Mouse (Mus musculus): ENCODE results near the gene Gab1.

Gene Gab1

DNA sequence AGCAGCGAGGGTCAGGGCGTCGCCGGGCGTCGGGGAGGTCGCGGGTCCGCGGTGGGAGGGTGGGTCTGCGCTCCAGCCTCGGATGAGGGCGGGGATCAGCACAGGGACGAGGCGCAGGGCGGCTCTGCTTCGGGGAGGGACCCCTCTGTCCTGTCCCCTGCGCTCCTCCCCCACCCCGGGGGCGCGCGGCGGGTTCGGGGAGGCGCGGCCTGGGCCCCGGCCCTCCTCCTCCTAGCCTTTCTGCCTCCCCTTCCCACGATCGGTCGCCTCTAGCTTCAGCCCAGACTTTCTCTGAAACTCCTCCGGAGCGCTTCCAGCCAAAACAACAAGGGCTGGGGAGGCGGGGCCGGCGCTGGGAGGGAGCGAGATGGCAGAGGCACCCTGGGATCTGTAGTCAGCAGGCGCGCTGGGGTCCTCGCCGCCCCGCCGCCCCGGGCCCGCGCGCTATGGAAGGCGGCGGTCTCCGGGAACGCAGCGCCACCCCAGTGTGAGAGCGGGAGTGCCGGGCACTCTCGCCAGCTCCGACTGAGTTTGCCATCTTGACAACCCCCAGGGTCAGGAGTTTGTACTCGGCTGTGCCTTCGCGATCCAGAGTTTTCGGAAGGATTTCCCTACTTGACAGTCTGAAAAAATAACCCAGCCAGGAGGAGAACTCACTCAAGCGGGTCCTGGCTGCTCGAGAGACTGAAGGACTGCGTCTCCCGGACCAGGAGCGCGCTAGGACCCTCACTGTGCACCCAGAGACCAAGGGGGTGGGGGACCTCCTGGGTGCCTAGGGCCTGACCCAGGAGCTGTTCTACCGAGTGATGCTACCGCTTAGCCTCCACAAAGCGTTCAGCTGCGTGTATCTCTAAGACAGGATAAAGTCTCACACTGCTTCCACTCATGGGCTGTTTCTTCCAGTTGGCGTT is at the start of gene Gab1:
Gene Gab1 (minus strand): TSS at position 324 of the 911 bp plus-strand sequence.
- DNase-seq (ENCODE audit: low read depth): no peak

GRCm38 (mm10) chr8:80928770-80929169 is 48.5 kb upstream of the Gab1 start:
- no peak for DNase-seq (ENCODE audit: low read depth)

GRCm38 (mm10) chr8:80923794-80924316 is 43.5 kb upstream of the Gab1 start:
- no peak for DNase-seq (ENCODE audit: low read depth)

DNA sequence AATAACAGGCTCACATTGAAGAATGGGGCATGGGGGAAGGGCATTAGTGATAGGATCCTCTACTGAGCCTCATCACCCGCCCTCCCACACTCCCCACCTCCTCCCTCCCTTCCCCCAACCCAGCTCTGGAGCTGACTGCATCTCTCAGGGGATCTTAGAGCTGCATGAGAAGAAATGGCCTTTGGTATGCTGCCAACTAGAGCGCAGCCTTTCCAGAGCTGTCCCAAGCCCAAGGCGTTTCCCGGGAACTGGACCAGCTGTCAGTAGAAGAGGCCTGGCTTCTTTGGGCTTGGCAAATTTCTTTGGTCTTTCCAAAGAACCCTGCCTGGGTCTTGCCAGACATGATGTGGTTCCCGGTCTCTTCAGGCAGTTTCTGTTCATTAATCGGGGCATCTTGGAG is 42.3 kb upstream of the Gab1 start:
- DNase-seq (ENCODE audit: low read depth): no peak

DNA sequence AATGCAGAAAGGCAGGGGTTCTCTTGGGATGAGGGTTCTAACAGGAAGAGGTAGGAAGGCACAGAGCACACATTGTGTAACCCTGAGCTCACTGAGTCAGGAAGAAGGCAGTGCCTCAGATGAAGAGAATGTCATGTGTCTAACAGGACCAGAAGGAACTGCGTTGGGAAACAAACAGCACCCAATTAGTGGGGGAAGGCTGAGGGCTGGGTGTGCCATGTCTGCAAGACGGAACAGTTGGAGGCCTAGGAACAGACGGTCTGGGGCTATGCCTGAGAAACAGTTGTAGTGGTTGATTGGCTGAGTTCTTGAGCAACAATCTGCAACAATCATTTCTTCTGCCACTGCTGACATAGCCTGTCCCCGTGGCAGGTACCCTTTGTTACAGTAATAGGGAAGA is 38.8 kb upstream of the Gab1 start:
- DNase-seq (ENCODE audit: low read depth): no peak

DNA sequence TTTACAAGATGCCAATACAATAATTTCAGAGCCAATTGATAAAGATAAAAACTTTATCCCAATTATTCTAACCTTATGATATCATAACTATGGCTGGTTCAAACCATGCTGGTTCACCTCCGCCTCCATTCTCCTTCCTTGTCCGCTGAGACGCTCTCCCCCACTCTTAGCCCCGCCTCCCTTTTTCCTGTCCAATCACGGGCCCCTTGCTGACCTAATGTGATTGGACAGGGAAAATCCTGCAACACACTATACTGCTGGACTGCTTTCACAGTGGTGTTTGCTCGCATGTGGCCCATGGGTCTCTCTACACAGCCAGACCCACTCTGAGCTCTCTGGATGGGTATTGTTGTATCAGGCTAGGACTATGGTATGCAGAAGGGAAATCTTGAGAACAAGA is 38.2 kb upstream of the Gab1 start:
- DNase-seq (ENCODE audit: low read depth): no peak

GRCm38 (mm10) chr8:80916463-80917235 is 36.3 kb upstream of the Gab1 start:
- DNase-seq (ENCODE audit: low read depth): peak; percentile 49

GRCm38 (mm10) chr8:80913016-80913748 is 32.9 kb upstream of the Gab1 start:
- DNase-seq (ENCODE audit: low read depth): no peak

- no peak for DNase-seq (ENCODE audit: low read depth)
These were observed 31.1 kb upstream of the Gab1 start for GRCm38 (mm10) chr8:80911400-80911799.

DNA sequence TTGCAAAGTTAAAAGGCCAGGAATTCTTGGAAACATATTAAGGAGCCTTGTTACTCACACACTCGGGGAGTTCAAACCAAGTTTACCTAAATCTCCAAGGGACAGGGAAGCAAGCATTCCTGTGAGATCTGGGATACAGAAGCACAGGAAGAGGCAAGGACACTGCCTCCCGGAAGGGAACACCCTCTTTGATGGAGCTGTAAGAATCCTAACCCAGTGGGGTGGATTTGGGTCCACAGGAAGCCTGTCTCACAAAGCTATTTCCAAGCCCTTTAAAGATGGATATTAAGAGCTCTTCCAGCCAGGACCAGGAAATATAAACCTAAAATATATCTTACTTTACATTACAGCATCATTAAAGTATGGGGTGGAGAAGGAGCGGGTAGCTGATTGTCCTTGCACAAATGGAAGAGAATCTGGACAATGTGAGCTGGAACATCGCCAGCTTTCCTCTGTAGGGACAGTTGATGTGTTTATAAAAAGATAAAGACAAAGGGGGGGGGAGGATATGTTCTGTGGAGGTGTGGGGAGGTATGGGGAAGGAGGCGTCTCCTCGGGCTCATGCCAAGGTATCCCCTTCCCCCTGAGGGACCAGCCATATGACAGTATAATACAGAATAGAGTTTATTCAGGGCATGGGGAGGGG is 28.1 kb upstream of the Gab1 start:
- DNase-seq (ENCODE audit: low read depth): no peak

DNA sequence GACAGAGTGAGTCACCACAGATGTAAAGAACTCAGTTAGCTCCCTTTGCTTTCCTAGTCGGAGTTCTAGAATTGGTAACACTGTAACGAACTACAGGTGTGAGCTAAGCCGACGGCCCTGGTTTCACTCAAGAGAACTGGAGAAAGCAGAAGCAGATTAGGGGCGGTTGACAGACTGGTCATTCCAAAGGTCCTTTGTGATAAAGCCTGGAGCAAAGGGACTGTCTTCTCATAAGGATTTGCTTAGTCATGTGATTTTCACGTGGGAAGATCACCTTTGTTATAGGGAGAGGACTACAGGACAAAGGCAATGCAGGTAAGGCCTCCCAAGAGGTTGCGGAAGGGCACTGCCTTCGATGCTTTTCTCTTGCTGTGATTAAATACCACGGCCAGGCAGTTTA is 22.0 kb upstream of the Gab1 start:
- DNase-seq (ENCODE audit: low read depth): no peak

GRCm38 (mm10) chr8:80899364-80899763 is 19.0 kb upstream of the Gab1 start:
- no peak for DNase-seq (ENCODE audit: low read depth)

DNA sequence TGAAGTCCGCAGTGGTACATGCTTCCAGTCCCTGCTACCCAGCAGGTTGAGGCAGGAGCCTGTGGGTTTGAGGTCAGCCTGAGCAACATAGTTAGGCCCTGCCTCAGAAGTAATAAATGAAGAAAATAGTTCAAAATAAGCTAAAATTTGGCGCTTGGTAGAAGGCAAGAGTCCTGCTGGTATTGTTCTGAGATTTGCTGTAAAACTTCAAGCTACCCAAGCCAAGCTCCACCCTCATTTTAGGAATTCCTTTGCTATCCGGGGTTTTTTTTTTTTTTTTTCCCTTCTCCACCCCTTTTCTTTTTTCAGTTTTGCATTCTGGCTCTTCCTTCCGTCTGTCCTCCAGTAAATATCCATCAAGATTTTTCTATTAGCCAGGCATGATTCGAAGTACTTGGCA is 15.7 kb upstream of the Gab1 start:
- no peak for DNase-seq (ENCODE audit: low read depth)

DNA sequence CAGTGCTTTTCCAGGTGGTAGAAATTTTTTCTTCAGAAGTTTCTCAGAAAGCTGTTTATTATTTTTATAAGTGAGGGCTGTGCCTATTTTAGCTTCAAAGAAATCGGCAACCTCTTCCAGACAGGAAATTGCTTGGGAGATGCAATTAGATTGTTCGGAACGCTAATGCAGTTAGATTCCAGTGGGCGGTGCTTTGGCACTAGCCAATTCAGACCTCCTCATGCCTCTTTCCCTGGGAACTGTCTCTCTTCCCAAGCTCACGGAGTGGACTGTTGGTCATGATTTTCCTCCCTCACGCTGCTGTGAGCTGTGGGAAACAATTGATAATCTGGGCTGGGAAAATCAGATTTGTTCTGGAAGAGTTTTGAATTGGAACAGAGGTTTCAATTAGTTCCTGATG is 15.1 kb upstream of the Gab1 start:
- no peak for DNase-seq (ENCODE audit: low read depth)

- DNase-seq (ENCODE audit: low read depth): no peak
These were observed 14.2 kb upstream of the Gab1 start for GRCm38 (mm10) chr8:80894528-80894927.

- no peak for DNase-seq (ENCODE audit: low read depth)
These were observed 708 bp downstream of the Gab1 start for GRCm38 (mm10) chr8:80879426-80880195.

- no peak for DNase-seq (ENCODE audit: low read depth)
These were observed 1.4 kb downstream of the Gab1 start for GRCm38 (mm10) chr8:80878801-80879425.

DNA sequence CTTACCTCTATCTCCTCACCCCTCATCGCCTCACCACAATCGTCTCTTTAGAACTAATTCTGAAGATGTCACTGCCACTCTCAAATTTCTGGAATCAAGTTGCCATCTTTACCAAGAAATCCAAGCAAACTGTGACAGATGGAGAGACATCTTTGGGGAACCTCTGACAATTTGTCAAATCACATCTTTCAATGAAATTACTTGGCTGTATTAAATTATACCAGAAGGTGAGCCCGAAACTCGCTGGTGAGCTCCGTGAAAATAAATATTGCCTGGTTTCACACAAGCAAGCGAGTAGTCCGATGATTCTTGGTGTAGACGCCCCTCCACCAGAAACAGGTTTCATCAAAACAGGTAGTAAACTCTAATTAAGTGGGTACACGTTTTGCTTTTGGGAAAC is 2.2 kb downstream of the Gab1 start:
- no peak for DNase-seq (ENCODE audit: low read depth)

DNA sequence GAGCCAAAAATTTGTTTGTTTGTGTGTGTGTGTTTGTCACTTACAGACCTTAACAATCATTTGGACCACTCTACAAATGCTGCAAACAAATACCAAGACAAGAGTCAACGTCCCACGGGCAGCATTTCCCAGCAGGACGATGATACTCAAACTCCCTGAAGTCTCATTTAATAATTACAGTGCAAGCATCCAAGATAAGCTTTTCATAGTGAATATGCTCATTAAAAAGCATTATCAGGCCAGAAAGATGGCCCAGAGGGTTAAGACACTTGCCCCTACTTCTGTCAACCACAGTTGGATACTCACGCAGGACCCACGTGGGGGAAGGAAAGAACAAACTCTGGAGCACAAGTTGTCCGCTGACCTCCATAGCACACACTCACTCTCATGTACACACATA is 4.8 kb downstream of the Gab1 start:
- no peak for DNase-seq (ENCODE audit: low read depth)

DNA sequence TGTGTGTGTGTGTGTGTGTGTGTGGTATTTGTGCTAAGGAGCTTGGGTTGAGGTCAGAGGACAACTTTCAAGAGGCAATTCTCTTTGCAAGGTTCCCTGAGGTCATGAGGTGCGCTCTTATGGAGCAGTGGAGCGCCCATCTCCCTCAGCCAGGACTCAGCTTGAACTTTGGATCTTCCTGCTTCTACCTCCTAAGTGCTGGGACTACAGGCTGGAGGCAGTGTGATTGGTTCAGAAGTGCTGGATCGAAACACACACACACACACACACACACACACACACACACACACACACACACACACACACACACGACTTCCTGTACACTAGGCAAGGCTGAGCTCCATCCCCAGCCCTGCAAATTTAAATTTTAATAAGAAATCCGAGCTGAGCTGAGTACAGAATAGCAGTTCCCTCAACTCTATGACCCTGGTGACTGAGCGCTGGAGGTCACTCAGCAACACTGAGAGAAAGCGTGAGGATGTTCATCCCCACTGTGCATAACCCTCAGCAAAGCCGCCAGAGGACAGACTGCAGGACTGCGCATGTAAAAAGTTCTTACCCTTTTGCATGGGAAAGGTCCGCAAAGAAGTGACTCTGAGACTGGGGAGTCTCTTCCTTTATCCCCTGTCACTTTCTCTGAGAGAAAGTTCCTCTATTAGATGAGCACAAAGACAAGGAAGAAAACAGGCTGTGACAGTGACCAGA is 6.4 kb downstream of the Gab1 start:
- no peak for DNase-seq (ENCODE audit: low read depth)
